Mouse (Mus musculus): ENCODE data around the gene March1. TPM values are rescaled to one million over a fixed set of nuclear protein-coding genes. Genes with fewer than 3 reads are reported as not detected.

Gene March1
- total and polyA plus RNA-seq, 3 experiments: 0.04 TPM; not detected in 2

DNA sequence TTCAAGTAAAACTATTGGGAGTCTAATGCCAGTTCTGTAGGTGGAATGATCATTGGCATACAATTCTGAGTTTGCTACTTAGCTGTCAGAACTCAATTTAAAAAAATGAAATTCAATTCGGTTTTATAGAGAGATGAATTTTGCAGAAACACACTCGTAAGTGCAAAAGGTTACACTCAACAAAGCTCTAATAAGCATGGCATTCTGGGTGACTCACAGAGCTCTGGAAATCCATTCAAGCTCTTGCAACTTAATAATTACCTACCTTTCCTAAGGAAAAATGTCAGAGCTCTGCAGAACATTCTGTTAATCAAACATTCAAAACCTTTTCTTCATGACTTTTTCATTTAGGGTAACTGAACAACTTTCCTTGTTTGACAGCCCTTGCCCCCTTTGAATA lies 591.9 kb downstream of the March1 start:
- TF ChIP-seq POLR2AphosphoS2 (IDR thresholded peaks at IDR 0.05; ENCODE audit: low read length) (no peak), ZNF384 (IDR thresholded peaks at IDR 0.05; ENCODE audit: low read depth, low read length) (no peak), RCOR1 (IDR thresholded peaks at IDR 0.05; ENCODE audit: low read depth, low read length) (no peak), MAX (IDR thresholded peaks at IDR 0.05; ENCODE audit: low read length) (no peak), JUND (IDR thresholded peaks at IDR 0.05; ENCODE audit: low read depth, low read length) (no peak), POLR2AphosphoS5 (IDR thresholded peaks at IDR 0.05; ENCODE audit: borderline replicate concordance, low read depth, low read length) (no peak), ZMIZ1 (IDR thresholded peaks at IDR 0.05; ENCODE audit: low read depth, low read length) (no peak), SIN3A (IDR thresholded peaks at IDR 0.05; ENCODE audit: low read length) (no peak), BHLHE40 (IDR thresholded peaks at IDR 0.05; ENCODE audit: borderline replicate concordance, low read depth, low read length) (no peak), MAZ (IDR thresholded peaks at IDR 0.05; ENCODE audit: low read depth, low read length) (no peak)
- Histone ChIP-seq H3K79me2 (ENCODE audit: control insufficient read depth, insufficient read depth, low read length, poor library complexity) (no peaks in the 10 kb centered on the region), H3K9me3 (replicated peaks; ENCODE audit: insufficient read depth, low read length) (no peaks in the 10 kb centered on the region), H3K9ac (ENCODE audit: control insufficient read depth, low read depth, low read length, poor library complexity, severe bottlenecking) (no peak overlapping the region), H3K4me1 (ENCODE audit: control insufficient read depth in 1 of 2, insufficient read depth in 2 of 2, low read length in 2 of 2) (no peaks in the 10 kb centered on the region), H3K27ac (ENCODE audit: control insufficient read depth, low read depth, low read length) (no peak overlapping the region), H3K27me3 (ENCODE audit: control insufficient read depth in 1 of 2, insufficient read depth in 2 of 2, low read length in 2 of 2) (no peaks in the 10 kb centered on the region), H3K36me3 (ENCODE audit: control insufficient read depth in 1 of 2, insufficient read depth in 2 of 2, low read length in 2 of 2) (no peaks in the 10 kb centered on the region), H3K4me3 (ENCODE audit: control insufficient read depth in 1 of 2, insufficient read depth in 1 of 2, low read depth in 2 of 2, low read length in 2 of 2) (no peak overlapping the region)
- DNase-seq (ENCODE audit: low read depth, low spot score): no peak

DNA sequence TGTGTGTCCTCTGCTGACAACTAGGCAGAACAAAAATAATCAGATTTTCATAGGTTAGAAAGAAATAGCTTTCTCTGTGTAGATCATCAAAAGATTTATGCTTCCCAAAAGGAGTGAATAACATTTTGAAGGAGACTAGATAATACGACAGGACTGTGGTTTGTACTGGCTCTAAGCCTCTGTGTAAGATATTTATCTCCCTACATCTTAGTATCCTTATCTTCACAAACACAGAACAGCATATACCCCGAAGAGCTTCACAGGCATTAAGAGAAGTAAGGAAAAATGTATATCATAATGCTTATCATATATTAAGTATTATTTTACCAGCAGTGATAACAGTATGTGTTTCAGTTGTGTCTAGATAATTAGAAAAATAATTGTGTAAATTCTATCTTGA lies 592.6 kb downstream of the March1 start:
- Histone ChIP-seq H3K9me3 (replicated peaks; ENCODE audit: insufficient read depth, low read length) (no peaks in the 10 kb centered on the region), H3K4me3 (ENCODE audit: control insufficient read depth in 1 of 2, insufficient read depth in 1 of 2, low read depth in 2 of 2, low read length in 2 of 2) (no peak overlapping the region), H3K27ac (ENCODE audit: control insufficient read depth, low read depth, low read length) (no peak overlapping the region), H3K79me2 (ENCODE audit: control insufficient read depth, insufficient read depth, low read length, poor library complexity) (no peaks in the 10 kb centered on the region), H3K36me3 (ENCODE audit: control insufficient read depth in 1 of 2, insufficient read depth in 2 of 2, low read length in 2 of 2) (no peaks in the 10 kb centered on the region), H3K4me1 (ENCODE audit: control insufficient read depth in 1 of 2, insufficient read depth in 2 of 2, low read length in 2 of 2) (no peaks in the 10 kb centered on the region), H3K27me3 (ENCODE audit: control insufficient read depth in 1 of 2, insufficient read depth in 2 of 2, low read length in 2 of 2) (no peaks in the 10 kb centered on the region), H3K9ac (ENCODE audit: control insufficient read depth, low read depth, low read length, poor library complexity, severe bottlenecking) (no peak overlapping the region)
- TF ChIP-seq MYC (IDR thresholded peaks at IDR 0.05; ENCODE audit: low read depth, low read length) (no peak), MXI1 (IDR thresholded peaks at IDR 0.05; ENCODE audit: low read depth, low read length) (no peak), POLR2AphosphoS2 (IDR thresholded peaks at IDR 0.05; ENCODE audit: low read length) (no peak), ZC3H11A (IDR thresholded peaks at IDR 0.05; ENCODE audit: low read depth, low read length) (no peak), USF2 (IDR thresholded peaks at IDR 0.05; ENCODE audit: borderline replicate concordance in 1 of 2, insufficient read depth in 1 of 2, low read depth in 1 of 2, low read length in 2 of 2) (no peak), ZKSCAN1 (IDR thresholded peaks at IDR 0.05; ENCODE audit: low read depth, low read length) (no peak), TAL1 (IDR thresholded peaks at IDR 0.05; ENCODE audit: low read length) (no peak), MAX (IDR thresholded peaks at IDR 0.05; ENCODE audit: low read length) (no peak), SMC3 (IDR thresholded peaks at IDR 0.05; ENCODE audit: low read depth, low read length) (no peak), ZNF384 (IDR thresholded peaks at IDR 0.05; ENCODE audit: low read depth, low read length) (no peak)
- no peak for DNase-seq (ENCODE audit: low read depth, low spot score)

All from MEL (cell line).